Mouse (Mus musculus): ENCODE results near the gene Iqgap1. TPM values are rescaled to one million over a fixed set of nuclear protein-coding genes. Genes with fewer than 3 reads are reported as not detected.

The Iqgap1 gene
- total RNA-seq, 2 experiments from 2014 or later: 15.7 to 17.2 TPM

DNA sequence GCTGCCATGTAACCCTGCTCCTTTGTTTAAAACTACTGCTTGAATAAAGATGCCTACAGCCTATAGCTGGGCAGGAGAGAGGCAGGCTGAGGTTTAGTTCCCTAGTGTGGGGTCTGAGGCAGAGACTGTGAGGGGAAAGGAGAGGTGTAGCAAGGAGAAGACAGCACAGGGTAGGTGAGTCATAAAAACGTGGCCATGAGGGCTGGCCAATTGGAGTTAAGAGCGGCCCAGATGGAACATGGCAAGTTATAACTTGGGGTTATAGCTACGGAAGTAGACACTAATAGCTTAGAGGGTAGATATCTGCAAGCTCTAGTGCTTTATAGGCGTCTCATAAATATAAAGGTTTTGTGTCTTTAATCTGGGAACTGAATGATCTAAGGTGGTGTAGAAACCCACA is 2.5 kb downstream of the Iqgap1 start:
- intact Hi-C loops (cut with DNase I): no loop called here
- no peak for DNase-seq

DNA sequence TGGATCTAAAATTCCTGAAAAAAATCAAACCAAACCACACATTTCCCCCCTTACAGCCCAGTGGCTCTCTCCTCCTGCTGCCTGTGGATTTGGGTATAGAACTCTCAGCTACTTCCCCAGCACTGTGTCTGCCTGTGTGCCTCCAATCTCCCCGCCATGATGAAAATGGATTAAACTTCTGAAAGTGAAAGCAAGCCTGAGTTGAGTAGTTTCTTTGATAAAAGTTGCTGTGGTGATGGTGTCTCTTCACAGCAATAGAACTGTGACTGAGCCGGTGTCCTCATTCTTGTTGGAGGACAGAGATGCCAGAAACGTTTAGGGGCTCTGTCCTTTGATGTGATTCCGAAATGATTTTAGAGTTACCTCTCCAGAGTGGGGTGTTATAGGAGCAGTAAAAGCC is 4.9 kb downstream of the Iqgap1 start:
- intact Hi-C loops (cut with DNase I): no loop called here
- no peak for DNase-seq

DNA sequence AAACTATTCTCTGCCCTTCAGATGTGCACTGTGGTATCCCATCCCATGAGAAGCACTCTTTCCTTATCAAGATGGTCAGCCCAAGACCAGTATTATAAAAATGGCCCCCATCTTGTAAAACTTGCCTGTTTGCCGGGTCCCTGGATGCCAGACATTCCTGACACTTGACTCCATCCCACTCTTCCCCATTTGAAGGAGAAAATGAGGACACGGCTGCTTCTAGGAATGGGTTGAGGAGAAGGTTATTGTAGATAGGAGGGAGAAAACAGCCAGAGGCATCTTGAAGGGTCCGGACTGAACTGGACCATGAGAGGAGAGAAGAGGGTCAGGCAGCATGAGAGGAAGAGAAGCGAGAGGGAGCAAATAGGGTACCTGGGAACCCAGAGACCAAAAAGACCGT is 9.1 kb downstream of the Iqgap1 start:
- intact Hi-C loops (cut with DNase I): no loop called here
- no peak for DNase-seq

DNA sequence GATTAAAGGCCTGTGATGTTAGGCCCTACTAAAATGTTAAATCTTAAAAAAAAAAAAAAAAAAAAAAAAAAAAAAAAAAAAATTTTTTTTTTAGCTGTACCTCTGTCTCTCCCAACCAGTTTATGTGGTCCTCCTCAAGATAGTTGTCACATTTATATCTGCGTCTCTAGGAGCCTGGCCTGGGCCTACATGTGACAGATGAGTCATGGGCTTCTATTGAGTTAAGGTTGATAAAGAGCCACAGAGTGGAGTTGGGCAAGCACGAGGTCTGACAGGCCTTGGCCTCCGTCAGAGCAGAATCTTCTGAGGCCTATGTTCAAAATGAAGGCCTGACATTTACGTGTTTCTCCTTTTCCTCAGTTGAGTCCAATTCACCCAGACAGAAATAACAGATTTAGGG is 12.4 kb downstream of the Iqgap1 start:
- no peak for DNase-seq

DNA sequence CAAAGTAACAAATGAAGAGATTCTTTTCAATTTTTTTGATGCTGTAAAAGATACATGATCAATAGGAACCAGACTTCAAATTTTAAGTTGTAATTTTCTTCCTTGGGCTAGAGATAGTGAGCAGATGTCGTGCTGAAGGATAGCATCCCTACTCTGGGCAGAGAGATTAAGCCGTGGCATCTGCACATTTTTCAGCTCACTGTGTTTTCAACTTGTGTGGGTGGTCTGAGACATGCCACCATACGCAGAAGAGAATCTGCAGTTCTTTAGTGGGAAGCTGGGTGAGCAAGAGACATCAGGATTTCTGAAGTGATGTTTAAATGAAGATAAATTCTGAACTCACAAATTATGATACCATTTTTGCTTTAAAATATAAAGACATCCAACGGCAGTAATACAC is 19.4 kb downstream of the Iqgap1 start:
- intact Hi-C loops (cut with DNase I): loop anchor here (5.0 kb wide), 1 partner anchor 41 kb away; no protein-coding TSS in a partner anchor
- DNase-seq: no peak

More for the DNA sequence above, 12.4 kb downstream of the Iqgap1 start:
- intact Hi-C loops (cut with DNase I): no loop called here

DNA sequence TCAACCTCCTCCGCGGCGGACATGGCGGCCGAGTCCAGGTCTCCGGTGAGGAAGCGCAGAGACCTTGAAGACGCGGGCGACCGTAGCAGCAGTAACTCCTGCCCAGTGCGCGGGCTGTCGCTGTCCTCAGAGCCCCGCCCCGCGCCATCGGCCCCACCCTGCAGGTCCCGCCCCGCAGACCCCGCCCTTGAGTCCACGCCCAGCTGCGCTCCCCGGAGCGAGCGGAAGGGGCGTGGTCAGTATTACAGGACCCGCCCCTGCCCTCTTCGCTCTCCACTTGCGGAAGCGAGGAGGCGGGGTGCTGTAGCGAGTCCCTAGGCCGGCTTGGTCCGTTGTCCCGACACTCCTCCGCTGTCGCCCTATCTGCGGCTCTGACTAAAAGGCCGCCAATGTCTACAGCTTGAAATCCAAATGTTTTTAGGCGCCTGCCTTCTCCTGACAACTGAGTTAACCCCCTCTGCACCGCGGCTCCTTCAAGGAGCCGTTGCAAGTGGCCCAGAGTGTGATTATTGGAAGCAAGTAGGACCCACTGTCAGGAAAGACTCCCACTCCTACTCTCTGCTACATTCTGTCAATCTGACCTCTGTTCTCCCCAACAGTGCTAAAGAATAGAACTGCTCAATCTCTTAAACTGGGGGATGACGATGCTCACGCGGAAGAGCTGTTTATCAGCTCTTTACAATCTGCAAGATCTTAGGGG is 22.5 kb downstream of the Iqgap1 start:
- DNase-seq: peak; percentile 86 to 93
- intact Hi-C loops (cut with DNase I): loop anchor here (5.0 kb wide), 1 partner anchor 61 kb away; no protein-coding TSS in a partner anchor

DNA sequence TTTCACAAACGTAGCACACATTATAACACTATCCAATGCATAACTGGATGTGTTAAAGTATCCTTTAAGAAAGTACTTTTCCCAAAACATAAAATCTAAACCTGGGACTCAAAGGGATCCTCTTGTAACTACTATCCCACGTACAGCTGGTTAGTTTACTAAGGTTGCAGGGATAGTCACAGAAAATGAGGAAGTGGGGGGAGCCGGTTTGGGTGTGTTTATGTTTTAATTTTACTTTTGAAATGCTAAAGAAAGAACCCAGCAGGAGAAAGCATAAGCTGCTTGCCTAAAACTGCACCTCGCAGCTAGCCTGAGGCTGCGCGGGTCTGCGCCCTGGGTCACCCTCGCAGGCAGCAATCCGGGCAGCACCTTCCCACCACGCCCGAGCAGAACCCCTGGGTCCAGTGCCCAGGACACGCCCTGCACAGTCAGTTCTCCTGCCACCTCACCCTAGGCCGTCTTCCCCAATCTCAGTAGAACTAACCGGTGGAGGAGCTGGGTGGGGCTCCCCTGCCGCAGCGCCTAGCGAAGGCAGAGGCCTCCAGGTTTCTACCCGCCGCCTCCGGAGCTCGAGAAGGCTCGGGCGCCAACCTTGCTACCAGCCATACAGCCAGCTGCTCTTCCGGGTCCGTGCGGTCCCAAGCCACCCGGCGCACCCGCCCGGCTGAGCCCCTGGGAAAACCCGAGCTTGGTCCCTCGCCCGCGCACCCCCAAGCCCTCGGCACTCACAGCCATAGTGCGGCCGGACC is 23.2 kb downstream of the Iqgap1 start:
- intact Hi-C loops (cut with DNase I): loop anchor here (5.0 kb wide), 1 partner anchor 60 kb away; no protein-coding TSS in a partner anchor

DNA sequence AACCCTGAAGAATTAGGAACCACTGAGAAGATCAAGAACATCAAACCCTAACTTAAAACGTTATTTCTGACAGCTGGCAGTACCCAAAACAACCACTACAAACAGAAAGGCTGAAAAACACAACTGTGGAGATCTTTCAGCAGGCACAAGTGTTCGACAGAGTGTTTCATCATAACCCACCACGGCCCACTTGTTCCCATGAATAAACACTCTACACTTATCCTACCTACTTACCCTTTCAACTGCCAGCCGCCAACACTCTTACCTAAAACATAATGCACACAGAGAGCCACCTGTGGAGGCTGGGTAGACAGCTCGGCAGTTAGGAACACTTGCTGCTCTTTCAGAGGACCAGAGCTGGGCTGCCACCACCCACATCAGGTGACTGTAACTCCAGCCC is 26.5 kb downstream of the Iqgap1 start:
- DNase-seq: no peak
- intact Hi-C loops (cut with DNase I): no loop called here

More for the DNA sequence above, 23.2 kb downstream of the Iqgap1 start:
- DNase-seq: no peak

DNA sequence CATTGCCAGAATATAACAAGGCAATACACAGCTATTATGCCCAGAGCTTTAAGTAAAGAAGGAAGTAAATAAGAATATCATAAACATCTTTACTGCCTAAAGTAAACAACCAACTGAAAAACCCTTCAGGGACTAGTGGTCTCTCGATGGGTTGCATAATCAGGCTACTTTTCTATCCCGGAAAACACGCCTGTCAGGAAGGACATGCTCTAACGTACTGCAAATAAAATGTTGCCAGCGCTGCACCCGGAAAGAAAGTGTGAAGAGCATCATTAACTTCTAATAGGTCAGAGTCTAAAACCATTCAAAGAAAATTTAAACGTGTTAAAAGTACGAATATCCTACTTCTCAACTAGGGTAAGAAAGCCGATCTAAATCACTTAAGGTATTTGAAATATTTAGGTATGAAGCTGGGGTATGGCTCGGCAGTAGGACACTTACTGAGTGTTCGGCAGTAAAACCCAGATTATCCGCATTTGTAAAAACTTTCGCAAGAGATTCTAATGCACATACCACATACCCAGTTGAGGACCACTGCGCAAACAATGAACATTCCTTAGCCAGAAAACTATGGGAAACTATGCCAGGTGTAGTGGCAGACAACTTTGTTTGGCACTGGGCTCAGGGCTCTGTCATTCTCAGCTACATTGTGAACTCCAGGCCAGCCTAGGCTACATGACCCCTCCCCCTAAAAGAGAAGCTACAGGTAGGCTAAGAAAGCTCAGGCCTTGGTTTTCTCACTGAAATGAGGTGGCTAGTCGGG is 28.8 kb downstream of the Iqgap1 start:
- intact Hi-C loops (cut with DNase I): no loop called here
- DNase-seq: no peak

DNA sequence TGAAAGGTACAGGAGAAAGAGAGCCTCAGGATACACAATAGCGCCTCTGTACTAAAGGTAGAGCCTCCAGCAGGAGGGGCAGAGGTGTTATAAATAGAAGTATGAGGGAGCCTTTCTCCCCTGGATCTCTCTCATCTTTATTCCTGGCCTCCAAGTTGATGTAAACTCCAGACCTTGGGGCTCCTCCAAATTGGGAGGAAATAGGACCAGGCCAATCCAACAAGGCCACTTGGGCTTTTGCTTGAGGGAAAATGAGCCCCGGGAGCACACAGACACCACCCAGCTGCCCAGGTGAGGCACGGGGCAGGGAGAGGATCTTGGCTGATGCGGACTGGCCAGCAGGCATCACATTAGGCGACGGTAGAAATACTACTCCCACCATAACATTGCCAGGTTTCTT is 29.5 kb downstream of the Iqgap1 start:
- intact Hi-C loops (cut with DNase I): no loop called here
- DNase-seq: no peak

DNA sequence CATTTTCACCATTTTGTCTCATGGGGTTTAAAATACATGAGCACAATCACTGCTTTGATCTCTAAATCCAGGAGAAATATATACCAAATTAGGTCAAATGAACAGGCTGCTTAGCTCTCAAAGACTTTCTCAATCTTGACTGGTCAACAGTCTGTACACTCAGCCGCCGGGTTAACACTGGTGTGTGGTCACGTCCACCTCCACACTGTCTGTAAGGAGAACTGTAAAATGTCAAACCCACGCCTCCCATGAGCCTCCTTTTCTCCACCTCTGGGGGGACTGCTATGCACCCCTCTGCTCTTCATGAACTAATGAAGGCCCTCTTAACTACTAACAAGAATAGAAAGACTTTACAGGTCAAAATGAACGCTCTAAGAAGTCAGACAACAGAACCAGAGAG is 36.2 kb downstream of the Iqgap1 start:
- intact Hi-C loops (cut with DNase I): no loop called here
- no peak for DNase-seq

DNA sequence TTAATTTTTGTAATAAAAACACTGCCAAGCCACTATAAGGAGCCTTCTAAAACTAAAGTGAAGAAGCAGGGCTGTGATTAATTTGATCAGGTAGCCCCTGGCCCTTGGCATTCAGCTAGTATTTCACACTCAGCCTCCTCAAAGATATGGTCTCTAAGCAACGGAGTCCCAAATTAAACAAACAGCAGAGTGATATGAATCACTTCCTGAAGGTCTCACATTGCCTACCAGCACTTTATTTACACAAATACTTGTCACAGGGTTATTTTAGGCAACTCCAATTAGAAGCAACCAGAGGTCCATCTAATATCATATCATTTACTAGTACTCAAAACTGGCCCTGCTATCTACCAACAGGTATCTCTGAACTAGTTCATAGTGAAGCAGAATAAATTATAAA is 36.7 kb downstream of the Iqgap1 start:
- DNase-seq: no peak
- intact Hi-C loops (cut with DNase I): no loop called here

DNA sequence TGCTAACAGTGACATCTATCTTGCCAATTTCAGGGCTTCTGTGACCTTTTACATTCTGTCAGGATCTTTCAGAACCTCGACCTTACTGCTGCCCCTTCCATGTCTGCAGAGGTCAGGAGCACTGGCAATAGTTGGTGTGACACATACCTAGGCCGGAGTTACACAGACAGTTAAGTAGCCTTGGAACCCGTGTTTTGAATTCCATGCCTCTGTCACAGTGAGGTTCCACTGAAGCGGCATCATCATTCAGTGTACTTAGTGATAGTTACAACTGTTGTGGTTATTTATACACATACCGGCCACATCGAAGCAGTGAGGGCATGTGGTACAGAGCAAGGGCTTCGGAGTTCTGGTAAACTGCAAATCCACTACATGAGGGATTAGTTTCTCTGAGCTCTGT is 37.8 kb downstream of the Iqgap1 start:
- no peak for DNase-seq
- intact Hi-C loops (cut with DNase I): no loop called here

DNA sequence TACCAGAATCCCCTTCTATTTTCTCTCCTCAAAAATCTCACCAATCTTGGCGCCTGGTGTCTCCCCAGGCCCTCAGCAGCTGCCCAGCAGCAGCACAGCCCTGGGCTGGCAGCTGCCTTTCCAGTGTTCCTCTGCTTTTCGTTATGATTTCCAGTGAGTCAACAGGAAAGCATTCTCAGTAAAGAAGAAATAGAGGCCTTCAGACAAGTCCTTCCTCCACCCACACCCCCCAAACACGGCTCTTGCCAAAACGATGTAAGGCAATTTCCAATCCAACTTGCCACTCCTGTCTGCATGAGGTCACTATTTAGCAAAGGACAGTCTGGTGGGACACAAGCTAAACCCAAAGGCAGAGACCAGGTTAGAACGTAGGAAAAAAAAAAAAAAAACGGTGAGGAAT is 39.0 kb downstream of the Iqgap1 start:
- peak; percentile 31 to 43 for DNase-seq
- intact Hi-C loops (cut with DNase I): no loop called here

DNA sequence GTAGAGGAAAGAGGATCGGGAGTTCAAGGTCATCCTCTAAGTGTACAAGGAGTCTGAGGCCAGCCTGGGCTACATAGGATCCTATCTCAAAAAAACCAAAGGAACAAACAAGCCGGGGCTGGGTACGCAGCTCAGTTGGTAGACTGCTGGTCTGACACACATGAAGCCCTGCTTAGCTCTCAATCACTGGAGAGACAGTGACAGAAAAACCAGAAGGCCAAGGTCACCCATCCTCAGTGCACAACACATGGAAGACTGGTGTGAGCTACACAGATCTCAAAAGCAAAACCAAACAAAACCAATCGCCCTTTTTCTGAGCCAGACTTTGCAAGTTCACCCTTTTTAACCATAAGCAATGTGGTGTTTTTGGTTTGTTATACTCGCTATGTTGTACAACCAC is 41.9 kb downstream of the Iqgap1 start:
- intact Hi-C loops (cut with DNase I): no loop called here
- DNase-seq: no peak

DNA sequence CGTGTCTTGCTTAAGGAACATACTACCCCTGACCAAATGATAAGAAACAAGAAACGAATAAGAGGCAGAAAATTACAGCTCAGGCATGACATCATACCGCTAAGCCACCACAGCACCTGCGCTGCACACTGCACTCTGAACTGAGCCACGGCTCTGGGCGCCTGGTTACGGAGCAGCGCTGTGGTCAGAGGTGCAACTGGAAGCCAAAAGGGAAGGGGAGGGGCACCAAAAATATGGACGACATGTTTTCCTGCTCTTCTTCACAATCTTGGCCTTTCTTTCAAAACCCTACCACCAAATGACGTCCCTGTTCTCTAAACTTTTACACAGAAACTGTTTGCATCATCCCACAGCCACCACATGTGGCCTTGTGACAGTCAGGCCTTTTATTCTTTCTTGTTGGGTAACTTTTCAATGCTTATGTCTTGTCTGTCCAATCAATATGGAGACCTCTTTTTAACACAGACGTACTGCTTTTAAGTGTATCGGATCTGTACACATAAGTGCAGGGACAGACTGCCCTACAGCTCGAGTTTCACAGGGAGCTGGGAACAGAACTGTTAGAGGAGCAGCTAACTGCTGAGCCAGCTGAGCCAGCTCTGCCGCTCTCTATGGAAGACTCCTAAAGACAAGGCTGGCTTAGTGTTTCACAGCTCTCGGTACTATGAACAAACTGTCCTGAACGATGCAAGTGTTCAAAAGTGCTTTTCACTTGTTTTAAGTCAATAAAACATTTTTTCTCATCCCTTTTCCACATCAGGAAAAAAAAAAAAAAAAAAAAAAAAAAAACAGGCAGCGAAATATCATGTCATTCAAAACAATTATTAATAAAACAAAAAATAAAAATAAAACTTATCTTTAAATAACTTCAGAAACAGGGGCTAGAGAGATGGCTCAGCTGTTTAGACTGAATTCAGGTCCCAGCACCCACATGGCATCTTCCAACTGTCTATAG is 43.3 kb downstream of the Iqgap1 start:
- intact Hi-C loops (cut with DNase I): no loop called here
- DNase-seq: no peak

DNA sequence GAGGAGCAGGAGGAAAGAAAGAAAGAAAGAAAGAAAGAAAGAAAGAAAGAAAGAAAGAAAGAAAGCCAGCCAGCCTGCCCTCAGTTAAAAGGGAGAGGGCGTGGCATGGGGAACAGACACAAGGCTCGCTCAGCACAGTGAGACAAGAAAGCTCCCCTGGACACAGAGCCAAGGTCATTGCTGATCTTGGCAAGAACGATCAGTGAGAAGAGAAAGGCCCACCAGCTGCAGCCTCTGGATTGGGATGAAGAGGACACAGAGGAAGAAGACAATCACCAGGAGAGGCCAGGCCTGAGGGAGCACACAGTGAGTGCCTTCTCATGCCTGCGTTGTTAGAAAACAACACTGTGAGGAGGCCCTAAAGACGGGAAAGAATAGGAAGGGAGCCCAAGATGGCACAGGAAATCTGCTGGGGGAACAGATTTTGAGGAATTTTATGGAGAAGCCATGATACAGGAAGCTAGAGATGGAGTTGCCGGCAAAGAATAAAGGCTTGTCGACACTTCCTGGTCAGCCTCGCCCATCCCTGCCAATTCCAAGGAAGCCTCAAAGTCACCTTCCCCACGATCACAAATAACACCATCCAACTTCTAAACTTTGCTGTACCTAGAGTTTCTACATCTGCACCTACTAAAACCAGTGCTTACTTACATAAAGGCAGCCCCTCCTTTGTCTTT is 44.2 kb downstream of the Iqgap1 start:
- intact Hi-C loops (cut with DNase I): no loop called here
- peak in 1 of 2 experiments; percentile 46 for DNase-seq

DNA sequence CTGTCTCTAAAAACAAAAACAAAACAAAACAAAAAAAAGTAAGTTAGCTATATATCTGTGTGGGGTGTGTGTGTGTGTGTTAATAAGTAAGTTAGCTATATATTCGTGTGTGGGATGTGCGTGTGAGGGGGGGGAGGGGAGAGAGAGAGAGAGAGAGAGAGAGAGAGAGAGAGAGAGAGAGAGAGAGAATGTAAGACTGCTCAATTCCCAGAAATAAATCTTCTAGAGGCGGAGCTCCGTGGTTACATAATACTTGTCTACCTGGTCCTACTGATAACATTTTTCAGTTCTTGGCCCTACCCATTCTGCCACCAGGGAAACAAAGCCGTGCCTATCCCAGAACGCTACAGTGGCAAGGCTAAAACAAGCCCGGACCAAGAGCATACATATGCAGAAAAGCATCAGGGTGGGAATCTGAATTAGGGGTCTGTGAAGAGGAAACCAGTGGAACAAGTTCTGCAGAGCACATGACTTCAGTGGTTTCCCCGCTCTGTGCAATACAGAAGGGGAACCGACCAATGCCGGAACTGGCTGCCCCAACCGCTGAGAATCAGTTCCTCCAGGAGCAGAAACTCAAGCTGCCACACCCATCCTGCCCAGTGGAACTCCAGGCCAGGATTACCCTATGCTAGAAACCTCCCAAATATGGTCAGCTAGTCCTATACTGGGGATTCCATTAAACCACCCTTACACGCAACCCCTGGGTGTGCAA is 46.7 kb downstream of the Iqgap1 start:
- intact Hi-C loops (cut with DNase I): no loop called here

DNA sequence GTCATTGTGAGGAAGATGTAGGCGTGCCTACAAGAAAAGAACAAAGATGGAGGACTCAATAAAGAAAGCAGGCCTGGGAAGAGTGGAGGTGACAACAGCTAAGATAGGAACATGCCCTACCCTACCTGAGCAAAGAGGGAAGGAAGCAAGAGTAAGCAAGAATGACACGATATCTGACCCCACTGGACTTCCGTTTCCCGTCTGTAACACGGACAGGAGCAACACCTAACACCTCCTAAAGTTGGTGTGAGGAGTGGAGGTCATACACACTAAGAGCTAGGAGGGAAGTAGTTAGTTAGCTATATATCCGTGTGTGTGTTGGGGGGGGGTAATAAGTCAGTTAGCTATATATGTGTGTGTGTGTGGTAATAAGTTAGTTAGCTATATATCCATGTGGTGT is 47.4 kb downstream of the Iqgap1 start:
- no peak for DNase-seq
- intact Hi-C loops (cut with DNase I): no loop called here

More for the DNA sequence above, 46.7 kb downstream of the Iqgap1 start:
- DNase-seq: peak; percentile 31 to 44

Measured in gastrocnemius, postnatal 36 days (tissue).